Mouse (Mus musculus): ENCODE measurements around the gene Brinp3. TPM values are rescaled to one million over a fixed set of nuclear protein-coding genes. Genes with fewer than 3 reads are reported as not detected.

Brinp3 gene
- polyA plus RNA-seq, 1 experiment from 2014 or later, result 46.5 TPM

GRCm38 (mm10) chr1:146528572-146528971 is 34.0 kb downstream of the Brinp3 start:
- ATAC-seq, result no peak
- Histone ChIP-seq H3K9ac (ENCODE audit: low read depth, low read length) (no peak overlapping the region), H3K27me3 (replicated peaks; ENCODE audit: control insufficient read depth, insufficient read depth, low read length) (no peaks in the 10 kb centered on the region), H3K4me2 (ENCODE audit: low read length) (no peak overlapping the region), H3K9me3 (ENCODE audit: control insufficient read depth, low read length) (no peaks in the 10 kb centered on the region), H3K36me3 (ENCODE audit: control insufficient read depth, insufficient read depth, low read length) (no peaks in the 10 kb centered on the region), H3K4me1 (ENCODE audit: control insufficient read depth, insufficient read depth, low read depth, low read length) (no peaks in the 10 kb centered on the region), H3K4me3 (ENCODE audit: low read length) (no peak overlapping the region), H3K27ac (ENCODE audit: low read depth, low read length) (no peak overlapping the region)

- no peak for ATAC-seq
- H3K4me1 ChIP-seq (ENCODE audit: control insufficient read depth, insufficient read depth, low read depth, low read length), result no peaks in the 10 kb centered on the region
Observed at GRCm38 (mm10) chr1:146546847-146547428, 52.4 kb downstream of the Brinp3 start.

GRCm38 (mm10) chr1:146556982-146557381 is 62.4 kb downstream of the Brinp3 start:
- Histone ChIP-seq H3K4me1 (ENCODE audit: control insufficient read depth, insufficient read depth, low read depth, low read length) (no peaks in the 10 kb centered on the region), H3K27ac (ENCODE audit: low read depth, low read length) (no peak overlapping the region), H3K27me3 (replicated peaks; ENCODE audit: control insufficient read depth, insufficient read depth, low read length) (no peaks in the 10 kb centered on the region), H3K36me3 (ENCODE audit: control insufficient read depth, insufficient read depth, low read length) (no peaks in the 10 kb centered on the region), H3K4me3 (ENCODE audit: low read length) (no peak overlapping the region), H3K9me3 (ENCODE audit: control insufficient read depth, low read length) (no peaks in the 10 kb centered on the region), H3K4me2 (ENCODE audit: low read length) (no peak overlapping the region), H3K9ac (ENCODE audit: low read depth, low read length) (no peak overlapping the region)
- no peak for ATAC-seq

More at GRCm38 (mm10) chr1:146546847-146547428, 52.4 kb downstream of the Brinp3 start:
- Histone ChIP-seq H3K27ac (ENCODE audit: low read depth, low read length) (no peak overlapping the region), H3K27me3 (replicated peaks; ENCODE audit: control insufficient read depth, insufficient read depth, low read length) (no peaks in the 10 kb centered on the region), H3K9ac (ENCODE audit: low read depth, low read length) (no peak overlapping the region), H3K4me3 (ENCODE audit: low read length) (no peak overlapping the region), H3K4me2 (ENCODE audit: low read length) (no peak overlapping the region), H3K9me3 (ENCODE audit: control insufficient read depth, low read length) (no peaks in the 10 kb centered on the region), H3K36me3 (ENCODE audit: control insufficient read depth, insufficient read depth, low read length) (no peaks in the 10 kb centered on the region)
- 71% methylated on average over 2 of the region's 2 CpGs for WGBS

GRCm38 (mm10) chr1:146562144-146562543 is 67.6 kb downstream of the Brinp3 start:
- H3K27me3 ChIP-seq (replicated peaks; ENCODE audit: control insufficient read depth, insufficient read depth, low read length), result no peaks in the 10 kb centered on the region
- no peaks in the 10 kb centered on the region for H3K9me3 ChIP-seq (ENCODE audit: control insufficient read depth, low read length)
- H3K4me2 ChIP-seq (ENCODE audit: low read length), result no peak overlapping the region
- no peak for ATAC-seq
- H3K4me1 ChIP-seq (ENCODE audit: control insufficient read depth, insufficient read depth, low read depth, low read length), result no peaks in the 10 kb centered on the region
- H3K36me3 ChIP-seq (ENCODE audit: control insufficient read depth, insufficient read depth, low read length), result no peaks in the 10 kb centered on the region
- H3K27ac ChIP-seq (ENCODE audit: low read depth, low read length), result no peak overlapping the region
- WGBS, result 87% methylated on average over 3 of the region's 3 CpGs
- no peak overlapping the region for H3K9ac ChIP-seq (ENCODE audit: low read depth, low read length)
- no peak overlapping the region for H3K4me3 ChIP-seq (ENCODE audit: low read length)

GRCm38 (mm10) chr1:146584181-146584580 is 89.6 kb downstream of the Brinp3 start:
- no peak overlapping the region for H3K9ac ChIP-seq (ENCODE audit: low read depth, low read length)
- no peak overlapping the region for H3K27ac ChIP-seq (ENCODE audit: low read depth, low read length)
- H3K9me3 ChIP-seq (ENCODE audit: control insufficient read depth, low read length), result no peaks in the 10 kb centered on the region
- no peaks in the 10 kb centered on the region for H3K4me1 ChIP-seq (ENCODE audit: control insufficient read depth, insufficient read depth, low read depth, low read length)
- H3K4me2 ChIP-seq (ENCODE audit: low read length), result no peak overlapping the region
- ATAC-seq, result no peak
- 69% methylated on average over 7 of the region's 7 CpGs for WGBS
- no peaks in the 10 kb centered on the region for H3K36me3 ChIP-seq (ENCODE audit: control insufficient read depth, insufficient read depth, low read length)
- H3K4me3 ChIP-seq (ENCODE audit: low read length), result no peak overlapping the region
- H3K27me3 ChIP-seq (replicated peaks; ENCODE audit: control insufficient read depth, insufficient read depth, low read length), result no peaks in the 10 kb centered on the region

GRCm38 (mm10) chr1:146632895-146633294 is 138.3 kb downstream of the Brinp3 start:
- Histone ChIP-seq H3K27me3 (replicated peaks; ENCODE audit: control insufficient read depth, insufficient read depth, low read length) (no peaks in the 10 kb centered on the region), H3K36me3 (ENCODE audit: control insufficient read depth, insufficient read depth, low read length) (no peaks in the 10 kb centered on the region), H3K9me3 (ENCODE audit: control insufficient read depth, low read length) (no peaks in the 10 kb centered on the region), H3K9ac (ENCODE audit: low read depth, low read length) (no peak overlapping the region), H3K4me1 (ENCODE audit: control insufficient read depth, insufficient read depth, low read depth, low read length) (no peaks in the 10 kb centered on the region), H3K4me2 (ENCODE audit: low read length) (no peak overlapping the region), H3K4me3 (ENCODE audit: low read length) (no peak overlapping the region), H3K27ac (ENCODE audit: low read depth, low read length) (no peak overlapping the region)
- WGBS, result 77% methylated on average over 2 of the region's 2 CpGs
- ATAC-seq, result no peak

- WGBS, result 59% methylated on average over 4 of the region's 4 CpGs
- ATAC-seq, result no peak
- Histone ChIP-seq H3K4me3 (ENCODE audit: low read length) (no peak overlapping the region), H3K27ac (ENCODE audit: low read depth, low read length) (no peak overlapping the region), H3K9me3 (ENCODE audit: control insufficient read depth, low read length) (no peaks in the 10 kb centered on the region), H3K4me1 (ENCODE audit: control insufficient read depth, insufficient read depth, low read depth, low read length) (no peaks in the 10 kb centered on the region), H3K4me2 (ENCODE audit: low read length) (no peak overlapping the region), H3K27me3 (replicated peaks; ENCODE audit: control insufficient read depth, insufficient read depth, low read length) (no peaks in the 10 kb centered on the region), H3K36me3 (ENCODE audit: control insufficient read depth, insufficient read depth, low read length) (no peaks in the 10 kb centered on the region), H3K9ac (ENCODE audit: low read depth, low read length) (no peak overlapping the region)
Observed at GRCm38 (mm10) chr1:146657214-146657613, 162.7 kb downstream of the Brinp3 start.

- H3K9ac ChIP-seq (ENCODE audit: low read depth, low read length), result no peak overlapping the region
- no peaks in the 10 kb centered on the region for H3K9me3 ChIP-seq (ENCODE audit: control insufficient read depth, low read length)
- ATAC-seq, result no peak
- no peak overlapping the region for H3K27ac ChIP-seq (ENCODE audit: low read depth, low read length)
- H3K27me3 ChIP-seq (replicated peaks; ENCODE audit: control insufficient read depth, insufficient read depth, low read length), result no peaks in the 10 kb centered on the region
- no peak overlapping the region for H3K4me2 ChIP-seq (ENCODE audit: low read length)
- H3K36me3 ChIP-seq (ENCODE audit: control insufficient read depth, insufficient read depth, low read length), result no peaks in the 10 kb centered on the region
- H3K4me1 ChIP-seq (ENCODE audit: control insufficient read depth, insufficient read depth, low read depth, low read length), result no peaks in the 10 kb centered on the region
- 84% methylated on average over 4 of the region's 4 CpGs for WGBS
- H3K4me3 ChIP-seq (ENCODE audit: low read length), result no peak overlapping the region
Observed at GRCm38 (mm10) chr1:146700724-146701123, 206.2 kb downstream of the Brinp3 start.

GRCm38 (mm10) chr1:146719556-146719955 is 225.0 kb downstream of the Brinp3 start:
- WGBS, result 77% methylated on average over 3 of the region's 3 CpGs
- Histone ChIP-seq H3K4me3 (ENCODE audit: low read length) (no peak overlapping the region), H3K36me3 (ENCODE audit: control insufficient read depth, insufficient read depth, low read length) (no peaks in the 10 kb centered on the region), H3K4me2 (ENCODE audit: low read length) (no peak overlapping the region), H3K4me1 (ENCODE audit: control insufficient read depth, insufficient read depth, low read depth, low read length) (no peaks in the 10 kb centered on the region), H3K9ac (ENCODE audit: low read depth, low read length) (no peak overlapping the region), H3K9me3 (ENCODE audit: control insufficient read depth, low read length) (no peaks in the 10 kb centered on the region), H3K27ac (ENCODE audit: low read depth, low read length) (no peak overlapping the region), H3K27me3 (replicated peaks; ENCODE audit: control insufficient read depth, insufficient read depth, low read length) (no peaks in the 10 kb centered on the region)
- ATAC-seq, result no peak
